Mouse (Mus musculus) ovary, postnatal 10 days (tissue): ENCODE data around the gene Ahrr.

Experiments used
- DNase-seq: peaks from one replicate; pipeline ENCODE4 v3.0.0; 2022; ENCODE audit warnings: low spot score

The Ahrr gene

GRCm38 (mm10) chr13:74237574-74237973 is 54.6 kb downstream of the Ahrr start:
- DNase-seq: no peak

DNA sequence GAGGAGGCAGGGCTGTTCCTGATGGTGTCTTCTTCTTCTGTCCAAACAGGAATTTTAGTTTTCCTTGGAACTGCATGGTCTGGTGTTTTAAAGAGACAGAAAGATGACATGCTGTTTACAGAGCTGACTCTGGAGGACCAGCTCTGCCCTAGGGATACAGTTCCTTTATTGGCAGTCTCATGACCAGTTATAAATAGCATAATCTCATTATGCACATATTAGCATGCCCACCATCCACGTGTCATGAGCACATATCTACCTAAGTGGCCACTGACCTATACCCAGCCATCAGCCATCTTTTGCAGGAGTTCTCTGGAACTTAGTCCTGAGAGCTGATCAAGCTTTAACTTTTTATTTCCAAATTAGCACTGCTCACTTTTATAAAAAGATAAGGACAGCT is 71.5 kb downstream of the Ahrr start:
- DNase-seq: no peak

GRCm38 (mm10) chr13:74218441-74218840 is 73.7 kb downstream of the Ahrr start:
- DNase-seq: no peak

DNA sequence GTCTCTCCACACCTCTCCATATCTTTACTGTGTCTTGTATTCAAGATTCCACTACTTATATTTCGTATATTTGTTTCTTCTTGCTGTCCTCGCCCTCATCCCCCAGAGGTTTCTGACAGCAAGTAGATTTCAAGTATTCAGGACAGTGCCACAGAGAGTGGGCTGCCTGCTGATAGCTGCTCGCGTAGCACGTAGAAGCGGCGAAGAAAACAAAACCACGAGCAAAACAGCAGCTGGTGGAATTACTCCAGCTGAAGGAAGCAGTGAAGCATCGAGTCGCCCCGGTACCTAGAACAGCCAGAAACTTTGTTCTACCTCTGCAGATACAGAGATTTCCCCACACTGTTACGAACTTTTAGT is 83.2 kb downstream of the Ahrr start:
- DNase-seq: no peak

GRCm38 (mm10) chr13:74208317-74208985 is 83.7 kb downstream of the Ahrr start, which contains the start of gene Exoc3:
Exoc3 (minus strand) TSS chr13:74208732.
- DNase-seq: peak; percentile 73

GRCm38 (mm10) chr13:74196451-74196850 is 95.7 kb downstream of the Ahrr start:
- DNase-seq: no peak

GRCm38 (mm10) chr13:74192613-74193012 is 99.5 kb downstream of the Ahrr start:
- DNase-seq: no peak

GRCm38 (mm10) chr13:74183011-74183695 is 109.0 kb downstream of the Ahrr start:
- no peak for DNase-seq

DNA sequence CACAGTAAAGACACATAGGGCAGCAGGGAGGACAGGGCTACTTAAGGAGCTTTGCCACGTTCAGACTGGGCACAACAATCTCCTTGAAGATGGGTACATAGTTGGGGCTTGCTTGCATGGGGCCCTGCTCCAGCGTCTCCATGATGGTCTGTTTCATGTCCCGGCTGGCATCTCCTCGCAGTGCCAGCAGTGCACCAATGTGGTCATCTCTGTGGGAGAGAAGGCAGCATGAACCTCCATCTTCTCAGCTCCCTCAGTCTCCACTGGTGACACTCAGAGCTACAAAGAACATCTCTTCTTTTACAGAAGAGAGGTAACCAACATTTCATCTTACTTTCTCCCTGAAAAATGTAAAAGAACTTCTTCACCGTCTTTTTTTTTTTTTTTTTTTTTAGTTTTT is 120.1 kb downstream of the Ahrr start:
- DNase-seq: no peak

GRCm38 (mm10) chr13:74169446-74170164 is 122.5 kb downstream of the Ahrr start:
- DNase-seq: no peak

DNA sequence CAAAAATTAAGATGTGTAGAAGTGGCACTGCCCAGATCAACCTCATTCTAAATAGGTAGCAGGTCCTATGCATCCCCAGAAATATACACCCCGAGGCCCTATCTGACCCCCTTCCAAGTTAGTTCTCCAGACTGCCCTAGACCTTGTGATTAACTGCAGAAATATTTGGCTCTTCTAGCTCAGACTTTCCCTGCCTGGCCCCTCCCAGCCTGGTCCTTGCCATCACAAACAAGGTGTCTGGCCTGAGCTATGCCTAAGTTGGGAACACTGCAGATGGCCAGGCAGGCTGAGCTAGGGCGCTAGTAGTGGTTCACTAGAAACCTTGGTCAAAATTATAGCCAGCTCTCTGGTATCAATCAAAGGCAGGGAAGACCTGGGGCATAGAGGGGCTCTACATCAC is 124.6 kb downstream of the Ahrr start:
- DNase-seq: no peak

DNA sequence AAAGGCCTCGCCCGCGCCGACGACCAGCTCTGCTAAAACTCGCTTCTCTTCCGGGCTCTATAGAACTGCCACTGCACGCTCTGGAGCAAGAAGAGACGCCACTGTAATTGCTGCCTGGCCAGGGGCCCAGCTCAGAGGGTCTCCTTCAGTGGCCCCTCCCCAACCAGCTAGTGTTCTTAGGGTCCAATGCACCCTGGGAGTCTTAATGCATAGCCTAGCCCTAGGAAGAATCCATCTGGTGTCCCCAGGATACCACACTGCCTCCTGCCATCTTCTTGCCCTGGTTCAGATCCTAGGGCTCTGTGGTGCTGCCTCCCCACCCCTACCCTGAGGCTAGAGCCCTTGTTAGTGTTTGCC is 125.1 kb downstream of the Ahrr start:
- no peak for DNase-seq

- DNase-seq: no peak
These were observed 125.6 kb downstream of the Ahrr start for GRCm38 (mm10) chr13:74166348-74167056.
